In the genomic region with DNA sequence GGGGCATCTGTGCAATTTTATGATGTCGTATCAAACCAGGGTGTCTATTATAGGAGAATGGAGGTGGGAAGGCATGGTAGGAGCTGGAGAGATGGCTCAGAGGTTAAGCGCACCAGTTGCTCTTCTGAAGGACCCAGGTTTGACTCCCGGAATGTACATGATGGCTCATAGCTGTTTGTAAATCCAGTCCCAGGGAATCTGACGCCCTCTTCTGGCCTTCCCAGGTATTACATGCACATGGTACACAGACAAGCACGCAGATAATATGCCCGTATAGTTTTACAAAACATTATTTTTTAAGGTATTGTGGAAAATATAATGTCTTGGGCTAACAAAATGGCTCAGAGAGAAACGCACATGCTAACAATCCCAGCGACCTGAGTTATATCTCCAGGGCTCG, we compare ENCODE assay signal across 14 mouse cellular contexts.
DNase-seq lines count a peak whose midpoint lies in the region; ATAC-seq and TF ChIP-seq lines count a peak whose summit lies in the region.
"Had no signal": no experiment of that assay in that cellular context is flagged by ENCODE, and none has a peak within 500 bp of the region (broad histone marks: within the 10 kb centered on the region; RNA-seq: fewer than 3 reads in every experiment).

No protein-coding gene starts in this region.

- no peak for TF ChIP-seq POLR2A in small intestine, adult 2 months (IDR thresholded peaks at IDR 0.05; ENCODE audit: low read depth, low read length)

- no peaks in the 10 kb centered on the region for H3K4me1 ChIP-seq in hindbrain, postnatal 0 days (ENCODE audit: insufficient read depth, low read length)
- H3K4me1 ChIP-seq in hindbrain, embryonic 12.5 days: peaks cover 3% of the 10 kb centered on the region; the same call in 1 of the 2 replicates
- no peaks in the 10 kb centered on the region for H3K4me1 ChIP-seq in liver, embryonic 14.5 days (replicated peaks; ENCODE audit: control insufficient read depth in 2 of 2, insufficient read depth in 2 of 2, low read length in 1 of 2)
- H3K4me1 ChIP-seq in liver, embryonic 11.5 days (replicated peaks; ENCODE audit: control insufficient read depth, insufficient read depth, low read length): no peaks in the 10 kb centered on the region
- no peaks in the 10 kb centered on the region for H3K4me1 ChIP-seq in small intestine, adult 2 months (ENCODE audit: control insufficient read depth, insufficient read depth, insufficient read length, low read length)
- H3K4me1 ChIP-seq: limb, embryonic 12.5 days; midbrain, embryonic 12.5 days had no signal

- H3K9ac ChIP-seq in hindbrain, postnatal 0 days (replicated peaks; ENCODE audit: low read length): no peak overlapping the region
- no peak overlapping the region for H3K9ac ChIP-seq in hindbrain, embryonic 12.5 days
- no peak overlapping the region for H3K9ac ChIP-seq in liver, embryonic 14.5 days (replicated peaks)
- H3K9ac ChIP-seq in liver, embryonic 11.5 days (ENCODE audit: low read depth, low read length): no peak overlapping the region
- H3K9ac ChIP-seq: limb, embryonic 12.5 days; midbrain, embryonic 12.5 days had no signal

- H3K9me3 ChIP-seq in hindbrain, postnatal 0 days (ENCODE audit: low read length): 0 out of 2 replicates have a peak, but pooled peaks cover 2% of the 10 kb centered on the region
- H3K9me3 ChIP-seq in hindbrain, embryonic 12.5 days (replicated peaks): 0 out of 2 replicates have a peak, but pooled peaks cover 7% of the 10 kb centered on the region
- H3K9me3 ChIP-seq in liver, embryonic 14.5 days (ENCODE audit: control insufficient read depth, low read length): no peaks in the 10 kb centered on the region
- 0 out of 2 replicates have a peak, but pooled peaks cover 4% of the 10 kb centered on the region for H3K9me3 ChIP-seq in liver, embryonic 11.5 days (ENCODE audit: control insufficient read depth, low read length)

- H3K27ac ChIP-seq in hindbrain, postnatal 0 days: no peak overlapping the region
- no peak overlapping the region for H3K27ac ChIP-seq in hindbrain, embryonic 12.5 days
- no peak overlapping the region for H3K27ac ChIP-seq in liver, embryonic 14.5 days
- H3K27ac ChIP-seq in liver, embryonic 11.5 days (ENCODE audit: low read depth, low read length): no peak overlapping the region
- H3K27ac ChIP-seq in small intestine, adult 2 months (ENCODE audit: insufficient read depth, low read depth, low read length): no peak overlapping the region
- H3K27ac ChIP-seq: limb, embryonic 12.5 days; midbrain, embryonic 12.5 days had no signal

- no peak overlapping the region for H3K4me3 ChIP-seq in hindbrain, postnatal 0 days (ENCODE audit: low read length)
- H3K4me3 ChIP-seq in hindbrain, embryonic 12.5 days: no peak overlapping the region
- H3K4me3 ChIP-seq in liver, embryonic 14.5 days (ENCODE audit: insufficient read depth in 1 of 2, low read depth in 2 of 2, low read length in 2 of 2): no peak overlapping the region
- no peak overlapping the region for H3K4me3 ChIP-seq in liver, embryonic 11.5 days (ENCODE audit: low read depth, low read length)
- H3K4me3 ChIP-seq in small intestine, adult 2 months (ENCODE audit: low read depth, low read length): no peak overlapping the region
- H3K4me3 ChIP-seq: limb, embryonic 12.5 days; midbrain, embryonic 12.5 days had no signal

- no peak for ATAC-seq in hindbrain, postnatal 0 days
- ATAC-seq in hindbrain, embryonic 12.5 days (ENCODE audit: low FRiP score): no peak
- no peak for ATAC-seq in liver, embryonic 14.5 days (ENCODE audit: insufficient read depth)
- ATAC-seq in liver, embryonic 11.5 days (replicated peaks; ENCODE audit: low FRiP score): no peak
- ATAC-seq: intestine, embryonic 16.5 days had no signal

- H3K4me2 ChIP-seq in hindbrain, postnatal 0 days (ENCODE audit: low read depth, low read length): no peak overlapping the region
- no peak overlapping the region for H3K4me2 ChIP-seq in hindbrain, embryonic 12.5 days (replicated peaks)
- no peak overlapping the region for H3K4me2 ChIP-seq in liver, embryonic 14.5 days (ENCODE audit: low read depth)
- H3K4me2 ChIP-seq in liver, embryonic 11.5 days: no peak overlapping the region
- H3K4me2 ChIP-seq: limb, embryonic 12.5 days; midbrain, embryonic 12.5 days had no signal

- peak; percentile 20 for DNase-seq in adrenal gland, postnatal 14 days
- DNase-seq in adrenal gland, adult 18-20 months (ENCODE audit: low spot score in 2 of 2): no peak
- no peak for DNase-seq in hindbrain, postnatal 0 days (ENCODE audit: low spot score)
- no peak for DNase-seq in liver, embryonic 14.5 days (ENCODE audit: low read depth in 3 of 3, low spot score in 3 of 3)
- no peak for DNase-seq in liver, embryonic 11.5 days (ENCODE audit: low spot score)
- no peak for DNase-seq in embryo, embryonic 10 days (ENCODE audit: low spot score)
- DNase-seq: lung, postnatal 14 days; thymus, adult 2 months had no signal

- H3K36me3 ChIP-seq in hindbrain, postnatal 0 days (ENCODE audit: insufficient read depth, low read length): no peaks in the 10 kb centered on the region
- H3K36me3 ChIP-seq in hindbrain, embryonic 12.5 days: no peaks in the 10 kb centered on the region
- H3K36me3 ChIP-seq in liver, embryonic 14.5 days (replicated peaks; ENCODE audit: control insufficient read depth, insufficient read depth, low read depth): no peaks in the 10 kb centered on the region
- no peaks in the 10 kb centered on the region for H3K36me3 ChIP-seq in liver, embryonic 11.5 days (ENCODE audit: control insufficient read depth, insufficient read depth, low read length)
- no peaks in the 10 kb centered on the region for H3K36me3 ChIP-seq in small intestine, adult 2 months (ENCODE audit: control insufficient read depth, insufficient read depth, low read length)
- H3K36me3 ChIP-seq: G1E; limb, embryonic 12.5 days; midbrain, embryonic 12.5 days had no signal

- H3K27me3 ChIP-seq in hindbrain, postnatal 0 days (ENCODE audit: insufficient read depth, low read length): no peaks in the 10 kb centered on the region
- no peaks in the 10 kb centered on the region for H3K27me3 ChIP-seq in hindbrain, embryonic 12.5 days
- no peaks in the 10 kb centered on the region for H3K27me3 ChIP-seq in liver, embryonic 14.5 days (ENCODE audit: control insufficient read depth, insufficient read depth, low read length)
- no peaks in the 10 kb centered on the region for H3K27me3 ChIP-seq in liver, embryonic 11.5 days (replicated peaks; ENCODE audit: control insufficient read depth, insufficient read depth, low read length)
- H3K27me3 ChIP-seq in small intestine, adult 2 months (ENCODE audit: control insufficient read depth, insufficient read depth, low read length): no peaks in the 10 kb centered on the region
- H3K27me3 ChIP-seq: limb, embryonic 12.5 days; midbrain, embryonic 12.5 days had no signal

- no peak for TF ChIP-seq EP300 in liver, embryonic 14.5 days (IDR thresholded peaks at IDR 0.05; ENCODE audit: low read depth)

- peak; percentile 60 for TF ChIP-seq CTCF in hindbrain, postnatal 0 days (IDR thresholded peaks at IDR 0.05; ENCODE audit: low read depth)
- 0 out of 2 replicates have a peak, but pooled peaks have one; percentile 25 for TF ChIP-seq CTCF in liver, embryonic 14.5 days (IDR thresholded peaks at IDR 0.05; ENCODE audit: low read depth)
- TF ChIP-seq CTCF in small intestine, adult 2 months (IDR thresholded peaks at IDR 0.05; ENCODE audit: extremely low read depth, insufficient read length, insufficient replicate concordance, low read depth, low read length): peak; percentile 17; the same call in 1 of the 2 replicates

- 92% methylated on average over 9 of the region's 9 CpGs for WGBS in hindbrain, postnatal 0 days
- 88% methylated on average over 9 of the region's 9 CpGs for WGBS in hindbrain, embryonic 12.5 days
- 71% methylated on average over 9 of the region's 9 CpGs for WGBS in liver, embryonic 14.5 days (ENCODE audit: insufficient replicate concordance)
- WGBS in liver, embryonic 11.5 days: 83% methylated on average over 9 of the region's 9 CpGs
- 82% methylated on average over 9 of the region's 9 CpGs for WGBS in small intestine, adult 2 months
